In the genomic region with DNA sequence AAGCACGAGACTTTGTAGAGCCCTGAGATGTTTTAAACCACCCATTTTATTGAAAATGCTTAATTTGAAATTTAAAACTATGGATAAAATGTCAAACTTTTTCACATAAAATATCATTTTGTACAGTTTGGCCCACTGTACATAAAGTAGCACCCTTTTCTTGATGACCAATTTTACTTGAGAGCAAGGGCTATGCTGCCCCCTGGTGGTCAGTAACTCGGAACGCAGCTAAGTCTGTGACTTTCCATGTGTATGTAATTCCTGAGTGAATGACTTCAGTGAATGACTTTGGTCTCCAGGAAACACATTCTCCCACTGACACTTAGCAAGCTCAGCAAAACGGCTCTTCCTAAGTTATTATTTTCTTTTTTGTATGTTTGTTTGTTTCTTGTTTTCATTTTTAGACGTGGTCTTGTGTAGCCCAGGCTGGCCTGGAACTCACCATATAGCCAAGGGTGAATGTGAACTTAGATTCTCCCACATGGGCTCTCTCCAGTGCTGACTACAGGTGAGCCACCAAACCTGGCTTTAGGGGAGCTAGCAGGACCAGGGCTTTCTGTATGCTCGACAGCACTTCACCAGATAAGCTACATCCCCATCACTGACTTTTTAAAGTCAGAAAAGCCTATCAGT, we compare ENCODE assay signal across 8 mouse cellular contexts. TPM values are rescaled to one million over a fixed set of nuclear protein-coding genes. Genes with fewer than 3 reads are reported as not detected.
A peak's percentile ranks its signal among the peaks of the same experiment; 100 is the strongest.
DNase-seq lines count a peak whose midpoint lies in the region; TF ChIP-seq lines count a peak whose summit lies in the region.

No protein-coding gene starts in this region.

- no peak overlapping the region for H3K27ac ChIP-seq in cortical plate, adult 2 months (ENCODE audit: insufficient read depth, low read length)

- peak; percentile 88 for TF ChIP-seq CTCF in cortical plate, adult 2 months (IDR thresholded peaks at IDR 0.05; ENCODE audit: extremely low read depth, insufficient read depth, low read length)

- H3K4me1 ChIP-seq in cortical plate, adult 2 months (ENCODE audit: control insufficient read depth, insufficient read depth, low read length), result no peaks in the 10 kb centered on the region

- H3K4me3 ChIP-seq in cortical plate, adult 2 months (ENCODE audit: insufficient read depth, low read length), result no peak overlapping the region

- DNase-seq in gastrocnemius, adult 18-20 months (ENCODE audit: low spot score), result peak; percentile 66
- DNase-seq in gastrocnemius, postnatal 25 days, result no peak
- DNase-seq in ZHBTc4 (ENCODE audit: low read depth, low spot score), result peak; percentile 92
- DNase-seq in heart, adult 9 months (ENCODE audit: low spot score in 2 of 2), result peak; percentile 15 to 67
- DNase-seq in layer of hippocampus, adult 8-10 months (ENCODE audit: low spot score in 2 of 2), result peak; percentile 22 to 67
- DNase-seq in lung, postnatal 36 days, result peak; percentile 80
- peak; percentile 79 for DNase-seq in skeletal muscle tissue, adult 2 months (ENCODE audit: low read depth, low spot score)

- TF ChIP-seq POLR2A in cortical plate, adult 2 months (IDR thresholded peaks at IDR 0.05; ENCODE audit: extremely low read depth, insufficient read depth, low read length), result no peak

RNA-seq across cellular contexts. Expression of a gene that starts 30.1 kb away (rescaled TPM):
- 1 to 10 TPM in 1 of 2 experiments, under 1 TPM in 1; 0.98 to 1.1 TPM for total RNA-seq in gastrocnemius, adult 18-20 months (2021)
- total RNA-seq in gastrocnemius, postnatal 25 days (2021), result 1 to 10 TPM; 1.4 to 1.5 TPM
- 0.58 and 0.70 TPM in 2 replicates for polyA plus RNA-seq in cortical plate, adult 2 months (2012; rRNA removed)
- total RNA-seq in layer of hippocampus, adult 8-10 months (2022), result 1 to 10 TPM in 1 of 4 experiments, under 1 TPM in 3; 0.35 to 1.2 (median 0.87) TPM

RNA-seq across cellular contexts. Expression of a gene that starts 30.2 kb away (rescaled TPM):
- total RNA-seq in gastrocnemius, adult 18-20 months (2021), result not detected
- total RNA-seq in gastrocnemius, postnatal 25 days (2021), result under 1 TPM in 1 of 2 experiments, not detected in 1; 0.24 TPM
- polyA plus RNA-seq in cortical plate, adult 2 months (2012; rRNA removed), result 0.13 TPM in 1 of 2 replicates, not detected in the other
- not detected for total RNA-seq in layer of hippocampus, adult 8-10 months (2022)

RNA-seq across cellular contexts. Expression of a gene that starts 39.5 kb away (rescaled TPM):
- total RNA-seq in gastrocnemius, adult 18-20 months (2021), result 10 to 100 TPM; 18.3 to 20.4 TPM
- total RNA-seq in gastrocnemius, postnatal 25 days (2021), result 10 to 100 TPM; 18.4 to 19.1 TPM
- 9.4 and 10.5 TPM in 2 replicates for polyA plus RNA-seq in cortical plate, adult 2 months (2012; rRNA removed)
- 10 to 100 TPM; 43.0 to 52.3 (median 44.3) TPM for total RNA-seq in layer of hippocampus, adult 8-10 months (2022)

RNA-seq across cellular contexts. Expression of a gene that starts 39.8 kb away (rescaled TPM):
- 1 to 10 TPM; 2.5 to 2.7 TPM for total RNA-seq in gastrocnemius, adult 18-20 months (2021)
- 1 to 10 TPM; 3.2 to 4.3 TPM for total RNA-seq in gastrocnemius, postnatal 25 days (2021)
- 6.0 and 7.5 TPM in 2 replicates for polyA plus RNA-seq in cortical plate, adult 2 months (2012; rRNA removed)
- 1 to 10 TPM; 5.4 to 8.7 (median 7.7) TPM for total RNA-seq in layer of hippocampus, adult 8-10 months (2022)
